ENCODE assay signal across 33 mouse cellular contexts in the genomic region with DNA sequence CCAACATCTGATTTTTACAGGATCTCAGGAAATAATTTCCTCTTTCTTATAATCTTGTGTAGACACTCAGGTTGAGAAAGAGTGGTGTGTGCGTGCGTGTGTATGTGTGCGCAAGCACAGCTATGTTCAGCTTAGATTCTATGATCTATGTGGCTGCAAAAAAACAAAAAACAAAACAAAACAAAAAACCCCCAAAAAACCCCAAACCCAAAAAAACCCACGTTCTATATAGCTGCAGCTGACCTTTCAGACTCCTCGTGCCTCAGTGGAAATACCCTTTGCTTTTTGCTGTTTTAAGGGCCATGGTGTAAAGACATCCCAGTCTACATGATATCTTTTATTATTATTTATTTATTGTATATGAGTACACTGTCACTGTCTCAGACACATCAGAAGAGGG. TPM values are rescaled to one million over a fixed set of nuclear protein-coding genes. Genes with fewer than 3 reads are reported as not detected.
"Had no signal": no experiment of that assay in that cellular context is flagged by ENCODE, and none has a peak within 500 bp of the region (broad histone marks: within the 10 kb centered on the region; RNA-seq: fewer than 3 reads in every experiment).

No protein-coding gene starts in this region.

- H3K4me2 ChIP-seq: heart, embryonic 11.5 days; heart, embryonic 13.5 days; heart, embryonic 15.5 days; hindbrain, embryonic 12.5 days; hindbrain, embryonic 14.5 days; intestine, embryonic 15.5 days; kidney, embryonic 15.5 days; limb, embryonic 13.5 days; limb, embryonic 15.5 days; liver, embryonic 12.5 days had no signal

- H3K27ac ChIP-seq: heart, adult 2 months; heart, embryonic 13.5 days; heart, embryonic 15.5 days; hindbrain, embryonic 10.5 days; hindbrain, embryonic 12.5 days; hindbrain, embryonic 14.5 days; intestine, embryonic 15.5 days; kidney, embryonic 15.5 days; kidney, postnatal 0 days; limb, embryonic 13.5 days; limb, embryonic 15.5 days; liver, embryonic 12.5 days; liver, embryonic 14.5 days had no signal

- H3K4me3 ChIP-seq: heart, adult 2 months; heart, embryonic 13.5 days; heart, embryonic 15.5 days; hindbrain, embryonic 10.5 days; hindbrain, embryonic 12.5 days; intestine, embryonic 15.5 days; kidney, embryonic 15.5 days; limb, embryonic 13.5 days; limb, embryonic 15.5 days; liver, embryonic 12.5 days had no signal

- H3K9me3 ChIP-seq: heart, embryonic 13.5 days; heart, embryonic 15.5 days; hindbrain, embryonic 10.5 days; hindbrain, embryonic 12.5 days; intestine, embryonic 15.5 days; kidney, embryonic 15.5 days; limb, embryonic 13.5 days; limb, embryonic 15.5 days; liver, embryonic 12.5 days had no signal

- ATAC-seq: hindbrain, embryonic 16.5 days; intestine, embryonic 15.5 days; liver, embryonic 12.5 days had no signal

- DNase-seq: gastrocnemius, postnatal 10 days; gastrocnemius, postnatal 25 days; heart, adult 2 months; heart, postnatal 14 days; heart, postnatal 4 days; kidney, adult 11 months; kidney, adult 2 months; kidney, adult 9 months; kidney, postnatal 14 days; kidney, postnatal 36 days; layer of hippocampus, adult 9-11 months; layer of hippocampus, postnatal 36 days; left cerebral cortex, postnatal 4 days; lung, adult 18-20 months had no signal

- H3K27me3 ChIP-seq: heart, embryonic 13.5 days; heart, embryonic 15.5 days; hindbrain, embryonic 12.5 days; intestine, embryonic 15.5 days; kidney, embryonic 15.5 days; limb, embryonic 13.5 days; limb, embryonic 15.5 days had no signal

- H3K9ac ChIP-seq: heart, embryonic 13.5 days; heart, embryonic 15.5 days; hindbrain, embryonic 12.5 days; hindbrain, embryonic 14.5 days; intestine, embryonic 15.5 days; kidney, embryonic 15.5 days; limb, embryonic 13.5 days; limb, embryonic 15.5 days; liver, embryonic 12.5 days; liver, embryonic 14.5 days had no signal

- H3K36me3 ChIP-seq: heart, embryonic 13.5 days; heart, embryonic 15.5 days; hindbrain, embryonic 10.5 days; hindbrain, embryonic 12.5 days; intestine, embryonic 15.5 days; kidney, embryonic 15.5 days; limb, embryonic 13.5 days; limb, embryonic 15.5 days; liver, embryonic 12.5 days had no signal

RNA-seq across cellular contexts. Expression of gene Cdcp1, which starts 25.4 kb away (rescaled TPM):
- total RNA-seq: gastrocnemius, adult 18-20 months; gastrocnemius, postnatal 10 days; gastrocnemius, postnatal 25 days; gastrocnemius, postnatal 4 days; granulocyte monocyte progenitor cell, adult 5-6 weeks; layer of hippocampus, adult 18-20 months; layer of hippocampus, postnatal 14 days; layer of hippocampus, postnatal 36 days had no signal
